Mouse (Mus musculus) embryonic fibroblast, embryonic 13.5 days (primary cell): ENCODE measurements around the gene B4galnt1.
"Not testable (repeated sequence)": the region's sequence is repeated elsewhere in the genome, so short reads cannot be mapped to it uniquely, and the experiment has no call there.

Source experiments
- CTCF ChIP-seq: IDR thresholded peaks from 2 replicates; pipeline ENCODE4 v1.5.1; 2011; ENCODE audit warnings: mild to moderate bottlenecking, control low read depth, low read length, moderate library complexity, borderline replicate concordance; ENCODE audit not compliant: insufficient read depth
- POLR2A ChIP-seq: IDR thresholded peaks from 2 replicates; pipeline ENCODE4 v1.6.1; 2011; ENCODE audit warnings: low read depth, mild to moderate bottlenecking, control low read depth, low read length, moderate library complexity

- TF ChIP-seq CTCF, POLR2A: not testable (repeated sequence)
Observed at GRCm38 (mm10) chr10:127152556-127152955, 12.5 kb upstream of the B4galnt1 start.
